Mouse (Mus musculus): ENCODE data around the gene Krtap17-1. TPM values are rescaled to one million over a fixed set of nuclear protein-coding genes. Genes with fewer than 3 reads are reported as not detected.

The Krtap17-1 gene
- polyA plus RNA-seq, 1 experiment, result not detected

DNA sequence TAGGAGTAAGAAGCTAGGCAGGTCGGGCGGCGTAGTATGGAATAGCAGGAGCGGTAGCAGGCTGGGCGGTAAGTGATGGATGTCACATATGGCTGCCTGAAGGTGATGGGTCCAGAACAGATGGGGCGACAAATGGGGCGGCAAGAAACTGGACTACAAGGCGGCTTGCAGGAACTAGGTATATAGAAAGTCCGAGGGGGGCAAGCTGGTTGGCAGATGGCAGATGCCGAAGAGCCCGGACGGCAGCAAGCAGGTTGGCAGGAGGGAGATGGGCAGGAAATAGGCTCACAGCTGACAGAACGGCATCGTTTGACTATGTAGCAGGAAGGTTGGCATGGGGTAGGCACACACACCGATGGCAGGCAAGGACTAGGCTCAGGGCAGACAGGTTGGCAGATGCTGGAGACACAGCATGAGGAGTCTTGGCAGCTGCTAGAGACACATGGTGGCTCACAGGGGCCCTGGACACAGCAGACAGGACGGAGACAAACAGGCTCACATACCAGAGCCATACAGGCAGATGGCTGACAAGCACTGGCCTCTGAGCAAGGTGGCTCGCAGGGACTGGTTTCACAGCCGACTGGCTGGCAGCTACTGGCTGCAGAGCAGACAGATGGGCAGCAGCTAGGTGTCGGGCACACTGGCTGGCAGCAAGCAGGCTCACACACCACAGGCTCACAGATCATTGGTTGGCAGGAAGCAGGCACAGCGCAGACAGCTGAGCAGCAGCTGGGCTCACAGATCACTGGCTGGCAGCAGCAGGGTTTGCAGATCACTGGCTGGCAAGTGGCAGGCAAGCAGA, 8.3 kb downstream of the Krtap17-1 start:
- H3K27ac ChIP-seq (ENCODE audit: insufficient read depth, low read depth, low read length), result no peak overlapping the region
- TF ChIP-seq POLR2A (IDR thresholded peaks at IDR 0.05; ENCODE audit: insufficient read depth, low read depth, low read length), result no peak
- no peak for TF ChIP-seq CTCF (IDR thresholded peaks at IDR 0.05; ENCODE audit: insufficient read depth, low read depth, low read length)
- peaks cover 10% of the 10 kb centered on the region for H3K4me1 ChIP-seq (ENCODE audit: control insufficient read depth, insufficient read depth, low read length)
- no peak overlapping the region for H3K4me3 ChIP-seq (ENCODE audit: insufficient read depth, low read depth, low read length)
- 61% methylated on average over 20 of the region's 20 CpGs for WGBS

DNA sequence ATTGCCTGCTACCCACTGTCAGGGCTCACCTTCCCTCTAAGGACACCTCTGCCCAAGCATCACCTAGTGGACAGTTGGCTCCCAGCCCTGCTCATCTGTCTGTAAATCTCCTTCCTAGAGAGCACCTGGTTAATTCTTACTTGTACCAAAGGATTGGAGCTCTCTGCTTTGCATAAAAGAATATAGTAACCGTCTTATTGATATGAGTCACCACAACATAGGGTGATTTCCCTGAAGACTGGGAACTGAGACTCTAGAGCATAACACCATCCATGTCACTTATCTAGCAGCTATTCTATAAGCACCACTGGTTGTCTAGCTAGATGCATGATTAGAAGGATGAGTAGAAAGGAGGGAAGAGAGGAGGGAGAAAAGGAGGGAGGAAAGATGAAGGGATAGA, 10.4 kb downstream of the Krtap17-1 start:
- H3K27ac ChIP-seq (ENCODE audit: insufficient read depth, low read depth, low read length), result no peak overlapping the region
- H3K4me3 ChIP-seq (ENCODE audit: insufficient read depth, low read depth, low read length), result no peak overlapping the region
- TF ChIP-seq POLR2A (IDR thresholded peaks at IDR 0.05; ENCODE audit: insufficient read depth, low read depth, low read length) (no peak), CTCF (IDR thresholded peaks at IDR 0.05; ENCODE audit: insufficient read depth, low read depth, low read length) (no peak)
- peaks cover 12% of the 10 kb centered on the region for H3K4me1 ChIP-seq (ENCODE audit: control insufficient read depth, insufficient read depth, low read length)
- 95% methylated on average over 1 of the region's 1 CpGs for WGBS

GRCm38 (mm10) chr11:99982731-99983130, 11.1 kb downstream of the Krtap17-1 start:
- Histone ChIP-seq H3K4me1 (ENCODE audit: control insufficient read depth, insufficient read depth, low read length) (peaks cover 12% of the 10 kb centered on the region), H3K27ac (ENCODE audit: insufficient read depth, low read depth, low read length) (no peak overlapping the region), H3K4me3 (ENCODE audit: insufficient read depth, low read depth, low read length) (no peak overlapping the region)
- 88% methylated on average over 9 of the region's 9 CpGs for WGBS
- TF ChIP-seq POLR2A (IDR thresholded peaks at IDR 0.05; ENCODE audit: insufficient read depth, low read depth, low read length) (no peak), CTCF (IDR thresholded peaks at IDR 0.05; ENCODE audit: insufficient read depth, low read depth, low read length) (no peak)

DNA sequence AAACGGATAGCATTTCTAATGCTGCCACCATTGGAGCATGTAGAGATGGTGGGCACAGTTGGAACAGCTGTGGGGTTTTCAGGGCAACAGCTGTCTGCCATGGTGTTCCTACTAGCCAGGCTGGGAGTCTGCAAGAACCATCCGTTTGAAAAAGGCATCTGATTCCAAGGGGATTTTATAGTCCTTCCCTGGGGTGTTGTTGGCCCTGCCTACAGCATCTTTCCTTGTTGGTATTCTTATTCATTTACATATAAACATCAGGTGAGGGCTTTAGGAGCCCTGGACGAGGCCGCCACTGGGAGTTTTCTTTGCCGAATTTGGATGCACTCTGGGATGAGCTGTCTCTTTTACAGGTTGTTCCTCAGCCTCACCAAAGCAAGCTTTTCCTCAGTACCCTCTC, 14.8 kb downstream of the Krtap17-1 start, which contains the start of gene Krtap29-1:
TSS of gene Krtap29-1 (minus strand) at position 101 of the 400 bp plus-strand sequence.
- H3K4me1 ChIP-seq (ENCODE audit: control insufficient read depth, insufficient read depth, low read length), result 0 out of 2 replicates have a peak, but pooled peaks cover 2% of the 10 kb centered on the region
- WGBS, result 74% methylated on average over 5 of the region's 5 CpGs
- TF ChIP-seq CTCF (IDR thresholded peaks at IDR 0.05; ENCODE audit: insufficient read depth, low read depth, low read length) (no peak), POLR2A (IDR thresholded peaks at IDR 0.05; ENCODE audit: insufficient read depth, low read depth, low read length) (no peak)
- H3K27ac ChIP-seq (ENCODE audit: insufficient read depth, low read depth, low read length), result no peak within 1 kb of the TSS
- H3K4me3 ChIP-seq (ENCODE audit: insufficient read depth, low read depth, low read length), result no peak within 1 kb of the TSS

GRCm38 (mm10) chr11:99965961-99966360, 27.8 kb downstream of the Krtap17-1 start:
- Histone ChIP-seq H3K4me3 (ENCODE audit: insufficient read depth, low read depth, low read length) (no peak overlapping the region), H3K27ac (ENCODE audit: insufficient read depth, low read depth, low read length) (no peak overlapping the region), H3K4me1 (ENCODE audit: control insufficient read depth, insufficient read depth, low read length) (no peaks in the 10 kb centered on the region)
- WGBS, result 80% methylated on average over 2 of the region's 2 CpGs
- TF ChIP-seq POLR2A (IDR thresholded peaks at IDR 0.05; ENCODE audit: insufficient read depth, low read depth, low read length), result no peak
- no peak for TF ChIP-seq CTCF (IDR thresholded peaks at IDR 0.05; ENCODE audit: insufficient read depth, low read depth, low read length)

GRCm38 (mm10) chr11:99964213-99964612, 29.6 kb downstream of the Krtap17-1 start:
- Histone ChIP-seq H3K4me3 (ENCODE audit: insufficient read depth, low read depth, low read length) (no peak overlapping the region), H3K4me1 (ENCODE audit: control insufficient read depth, insufficient read depth, low read length) (no peaks in the 10 kb centered on the region), H3K27ac (ENCODE audit: insufficient read depth, low read depth, low read length) (no peak overlapping the region)
- TF ChIP-seq POLR2A (IDR thresholded peaks at IDR 0.05; ENCODE audit: insufficient read depth, low read depth, low read length), result no peak
- TF ChIP-seq CTCF (IDR thresholded peaks at IDR 0.05; ENCODE audit: insufficient read depth, low read depth, low read length), result no peak
- WGBS, result 57% methylated on average over 6 of the region's 6 CpGs

GRCm38 (mm10) chr11:99948175-99948574, 45.6 kb downstream of the Krtap17-1 start, which contains the start of gene Krtap9-5:
Gene Krtap9-5, plus strand, starts transcription at chr11:99948475.
- TF ChIP-seq CTCF (IDR thresholded peaks at IDR 0.05; ENCODE audit: insufficient read depth, low read depth, low read length) (no peak), POLR2A (IDR thresholded peaks at IDR 0.05; ENCODE audit: insufficient read depth, low read depth, low read length) (no peak)
- Histone ChIP-seq H3K4me1 (ENCODE audit: control insufficient read depth, insufficient read depth, low read length) (no peaks in the 10 kb centered on the region), H3K27ac (ENCODE audit: insufficient read depth, low read depth, low read length) (no peak within 1 kb of the TSS), H3K4me3 (ENCODE audit: insufficient read depth, low read depth, low read length) (no peak within 1 kb of the TSS)
- WGBS, result 99% methylated on average over 2 of the region's 2 CpGs

Other genes starting within 250 kb of the Krtap17-1 start
- not detected in 2 replicates for gene Gm11595, start 221.1 kb downstream of the Krtap17-1 start, polyA plus RNA-seq (2012; ENCODE audit: insufficient read depth, insufficient read length, low replicate concordance, missing spikeins)
- not detected in 2 replicates for gene Krtap4-8, start 213.3 kb downstream of the Krtap17-1 start, polyA plus RNA-seq (2012; ENCODE audit: insufficient read depth, insufficient read length, low replicate concordance, missing spikeins)
- gene Krtap4-9, start 208.8 kb downstream of the Krtap17-1 start, polyA plus RNA-seq (2012; ENCODE audit: insufficient read depth, insufficient read length, low replicate concordance, missing spikeins), result not detected in 2 replicates
- gene Gm11596, start 200.5 kb downstream of the Krtap17-1 start, polyA plus RNA-seq (2012; ENCODE audit: insufficient read depth, insufficient read length, low replicate concordance, missing spikeins), result not detected in 2 replicates
- not detected in 2 replicates for gene Gm11569, start 195.1 kb downstream of the Krtap17-1 start, polyA plus RNA-seq (2012; ENCODE audit: insufficient read depth, insufficient read length, low replicate concordance, missing spikeins)
- gene Gm11554, start 189.5 kb downstream of the Krtap17-1 start, polyA plus RNA-seq (2012; ENCODE audit: insufficient read depth, insufficient read length, low replicate concordance, missing spikeins), result not detected in 2 replicates
- gene Krtap4-13, start 184.1 kb downstream of the Krtap17-1 start, polyA plus RNA-seq (2012; ENCODE audit: insufficient read depth, insufficient read length, low replicate concordance, missing spikeins), result not detected in 2 replicates
- not detected in 2 replicates for gene Gm11564, start 178.3 kb downstream of the Krtap17-1 start, polyA plus RNA-seq (2012; ENCODE audit: insufficient read depth, insufficient read length, low replicate concordance, missing spikeins)
- not detected in 2 replicates for gene 2300003K06Rik, start 155.9 kb downstream of the Krtap17-1 start, polyA plus RNA-seq (2012; ENCODE audit: insufficient read depth, insufficient read length, low replicate concordance, missing spikeins)
- not detected in 2 replicates for gene Krtap4-16, start 142.4 kb downstream of the Krtap17-1 start, polyA plus RNA-seq (2012; ENCODE audit: insufficient read depth, insufficient read length, low replicate concordance, missing spikeins)
- not detected in 2 replicates for gene Gm11568, start 136.1 kb downstream of the Krtap17-1 start, polyA plus RNA-seq (2012; ENCODE audit: insufficient read depth, insufficient read length, low replicate concordance, missing spikeins)
- not detected in 2 replicates for gene Gm11559, start 129.5 kb downstream of the Krtap17-1 start, polyA plus RNA-seq (2012; ENCODE audit: insufficient read depth, insufficient read length, low replicate concordance, missing spikeins)
- not detected in 2 replicates for gene Krtap9-1, start 120.6 kb downstream of the Krtap17-1 start, polyA plus RNA-seq (2012; ENCODE audit: insufficient read depth, insufficient read length, low replicate concordance, missing spikeins)
- gene Gm11567, start 114.8 kb downstream of the Krtap17-1 start, polyA plus RNA-seq (2012; ENCODE audit: insufficient read depth, insufficient read length, low replicate concordance, missing spikeins), result not detected in 2 replicates
- gene Krtap31-1, start 86.1 kb downstream of the Krtap17-1 start, polyA plus RNA-seq (2012; ENCODE audit: insufficient read depth, insufficient read length, low replicate concordance, missing spikeins), result not detected in 2 replicates
- gene Gm11565, start 79.2 kb downstream of the Krtap17-1 start, polyA plus RNA-seq (2012; ENCODE audit: insufficient read depth, insufficient read length, low replicate concordance, missing spikeins), result not detected in 2 replicates
- gene Krtap31-2, start 57.7 kb downstream of the Krtap17-1 start, polyA plus RNA-seq (2012; ENCODE audit: insufficient read depth, insufficient read length, low replicate concordance, missing spikeins), result not detected in 2 replicates
- not detected in 2 replicates for gene Krtap9-5, start 45.5 kb downstream of the Krtap17-1 start, polyA plus RNA-seq (2012; ENCODE audit: insufficient read depth, insufficient read length, low replicate concordance, missing spikeins)
- gene Krtap29-1, start 14.9 kb downstream of the Krtap17-1 start, polyA plus RNA-seq (2012; ENCODE audit: insufficient read depth, insufficient read length, low replicate concordance, missing spikeins), result not detected in 2 replicates
- gene Krtap16-1, start 7.4 kb downstream of the Krtap17-1 start, polyA plus RNA-seq (2012; ENCODE audit: insufficient read depth, insufficient read length, low replicate concordance, missing spikeins), result not detected in 2 replicates
- gene Krt33a, start 22.2 kb upstream of the Krtap17-1 start, polyA plus RNA-seq (2012; ENCODE audit: insufficient read depth, insufficient read length, low replicate concordance, missing spikeins), result not detected in 2 replicates
- not detected in 2 replicates for gene Krt33b, start 35.9 kb upstream of the Krtap17-1 start, polyA plus RNA-seq (2012; ENCODE audit: insufficient read depth, insufficient read length, low replicate concordance, missing spikeins)
- not detected in 2 replicates for gene Krt34, start 47.6 kb upstream of the Krtap17-1 start, polyA plus RNA-seq (2012; ENCODE audit: insufficient read depth, insufficient read length, low replicate concordance, missing spikeins)
- not detected in 2 replicates for gene Krt31, start 56.6 kb upstream of the Krtap17-1 start, polyA plus RNA-seq (2012; ENCODE audit: insufficient read depth, insufficient read length, low replicate concordance, missing spikeins)
- gene Krt32, start 94.2 kb upstream of the Krtap17-1 start, polyA plus RNA-seq (2012; ENCODE audit: insufficient read depth, insufficient read length, low replicate concordance, missing spikeins), result not detected in 2 replicates
- gene Krt35, start 102.2 kb upstream of the Krtap17-1 start, polyA plus RNA-seq (2012; ENCODE audit: insufficient read depth, insufficient read length, low replicate concordance, missing spikeins), result not detected in 2 replicates
- gene Krt36, start 111.6 kb upstream of the Krtap17-1 start, polyA plus RNA-seq (2012; ENCODE audit: insufficient read depth, insufficient read length, low replicate concordance, missing spikeins), result not detected in 2 replicates
- gene Krt13, start 127.6 kb upstream of the Krtap17-1 start, polyA plus RNA-seq (2012; ENCODE audit: insufficient read depth, insufficient read length, low replicate concordance, missing spikeins), result not detected in 2 replicates
- not detected in 2 replicates for gene Krt15, start 141.9 kb upstream of the Krtap17-1 start, polyA plus RNA-seq (2012; ENCODE audit: insufficient read depth, insufficient read length, low replicate concordance, missing spikeins)
- gene Krt19, start 154.7 kb upstream of the Krtap17-1 start, polyA plus RNA-seq (2012; ENCODE audit: insufficient read depth, insufficient read length, low replicate concordance, missing spikeins), result not detected in 2 replicates
- not detected in 2 replicates for gene Krt9, start 199.3 kb upstream of the Krtap17-1 start, polyA plus RNA-seq (2012; ENCODE audit: insufficient read depth, insufficient read length, low replicate concordance, missing spikeins)
- not detected in 2 replicates for gene Krt14, start 213.6 kb upstream of the Krtap17-1 start, polyA plus RNA-seq (2012; ENCODE audit: insufficient read depth, insufficient read length, low replicate concordance, missing spikeins)

Measured in olfactory bulb, adult 2 months (tissue).